Mouse (Mus musculus): ENCODE results near the gene Rbms1.
A peak's percentile ranks its signal among the peaks of the same experiment; 100 is the strongest.

Gene Rbms1

DNA sequence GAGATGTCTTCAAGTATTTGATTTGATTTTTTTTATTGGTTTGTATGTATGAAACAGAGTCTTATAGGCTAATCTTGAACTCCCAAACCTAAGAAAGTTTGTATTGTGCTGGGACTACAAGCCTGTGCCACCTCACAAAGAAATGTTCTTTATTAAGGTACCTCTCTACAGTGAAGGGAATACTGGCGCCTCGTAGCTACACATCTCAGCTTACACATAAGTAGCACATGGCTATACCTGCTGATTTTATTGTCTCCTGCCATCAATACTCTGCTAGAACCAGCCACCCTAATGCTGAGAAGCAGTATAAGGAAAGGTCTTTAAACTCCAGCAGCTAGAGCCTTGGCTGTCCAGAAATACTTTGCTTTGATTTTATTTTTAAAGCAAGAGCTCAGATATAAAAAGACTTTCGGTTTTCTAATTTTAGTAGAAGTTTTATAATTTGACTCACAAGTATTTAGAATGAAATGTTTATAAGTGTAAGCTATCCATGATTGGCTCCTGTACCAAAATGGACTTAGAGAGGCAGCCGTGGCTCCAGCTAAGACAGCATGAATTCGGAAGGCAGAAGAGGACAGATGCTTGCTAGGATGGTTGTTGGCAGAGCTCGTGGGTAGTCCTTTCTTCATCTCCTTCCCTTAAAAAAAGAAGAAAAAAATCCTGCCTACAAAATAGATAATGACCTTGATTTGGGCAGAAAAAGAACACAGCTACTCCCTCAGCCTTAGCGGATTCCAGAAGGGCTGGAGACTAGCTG is 48.3 kb downstream of the Rbms1 start:
- DNase-seq = no peak

DNA sequence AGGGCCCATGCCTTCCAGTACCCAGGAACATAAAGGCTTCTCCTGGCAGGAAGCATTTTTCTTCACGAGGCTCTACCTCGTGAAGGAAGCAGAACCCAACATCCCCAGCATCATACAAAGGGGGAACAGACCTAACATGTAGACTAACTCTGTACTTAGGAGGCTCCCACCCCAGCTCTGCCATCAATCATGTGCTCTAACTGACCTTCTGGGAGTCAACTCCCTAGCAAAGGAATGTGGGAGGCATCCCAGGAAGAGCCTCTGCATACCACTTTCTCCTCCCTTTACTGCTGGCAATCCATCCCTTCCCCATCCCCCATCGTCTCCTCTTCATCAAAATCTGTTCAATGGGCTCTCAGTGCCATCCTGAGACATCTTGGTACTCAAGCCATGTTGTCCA is 49.7 kb downstream of the Rbms1 start:
- no peak for DNase-seq

DNA sequence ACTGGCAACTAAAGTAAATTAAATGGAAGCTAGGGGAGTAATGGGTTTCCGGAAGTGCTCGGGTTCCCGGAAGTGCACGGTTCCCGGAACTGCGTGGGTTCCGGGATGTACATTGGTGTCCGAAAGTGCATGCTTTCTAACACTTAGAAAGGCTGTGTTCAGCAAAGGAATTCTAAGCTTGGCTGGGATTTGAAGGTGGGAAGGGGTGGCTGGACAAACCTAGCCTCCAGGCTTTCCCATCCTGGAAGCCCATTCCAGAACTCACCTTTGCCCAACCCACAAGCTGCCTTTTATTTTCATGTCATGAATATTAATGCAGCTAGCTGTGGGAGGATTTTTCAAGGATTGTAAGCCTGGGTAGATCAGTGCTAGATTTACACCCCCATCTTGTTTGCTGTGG is 51.3 kb downstream of the Rbms1 start:
- DNase-seq = no peak

GRCm38 (mm10) chr2:60910820-60911219 is 52.2 kb downstream of the Rbms1 start:
- DNase-seq = peak; percentile 38 to 40

DNA sequence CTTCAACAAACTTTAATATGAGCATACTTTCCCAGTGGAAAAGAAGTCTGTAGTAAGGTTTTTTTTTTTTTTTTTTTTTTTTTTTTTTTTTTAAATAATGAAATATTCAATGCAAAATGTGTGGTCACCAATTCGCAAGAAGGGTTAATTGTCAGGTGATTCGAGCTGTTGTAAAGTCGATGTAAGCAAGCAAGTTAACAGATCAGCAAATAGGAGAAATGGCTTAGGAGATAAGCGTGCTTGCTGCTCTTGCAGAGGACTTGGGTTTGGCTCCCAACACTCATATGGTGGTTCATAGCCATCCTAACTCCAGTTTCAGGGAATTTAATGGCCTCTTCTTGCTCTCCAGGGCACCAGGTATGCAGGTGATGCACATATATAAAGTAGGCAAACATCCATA is 54.4 kb downstream of the Rbms1 start:
- DNase-seq = no peak

GRCm38 (mm10) chr2:60908116-60908515 is 54.9 kb downstream of the Rbms1 start:
- no peak for DNase-seq

DNA sequence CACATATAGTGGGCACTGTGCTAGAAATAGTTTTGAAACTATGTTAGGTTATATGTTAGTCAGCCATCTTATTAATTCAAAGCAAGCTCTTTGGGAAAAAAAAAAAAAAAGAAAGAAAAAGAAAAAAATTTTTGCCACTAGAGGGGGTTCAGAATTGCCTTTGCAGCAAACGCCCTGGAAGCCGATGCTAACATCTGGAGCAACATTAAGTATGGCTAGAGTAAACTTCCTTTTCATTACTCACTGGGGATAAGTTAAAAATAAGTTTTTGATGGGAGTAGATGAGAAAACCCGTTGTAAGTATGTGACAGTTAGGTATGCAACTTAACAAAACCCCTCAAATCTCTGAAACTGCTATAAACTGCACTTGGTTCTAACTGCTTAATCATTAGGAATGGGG is 57.7 kb downstream of the Rbms1 start:
- DNase-seq = no peak

GRCm38 (mm10) chr2:60904141-60904540 is 58.9 kb downstream of the Rbms1 start:
- DNase-seq = no peak

GRCm38 (mm10) chr2:60903535-60903934 is 59.5 kb downstream of the Rbms1 start:
- no peak for DNase-seq

- DNase-seq = no peak
Measured at GRCm38 (mm10) chr2:60902446-60903137, 60.4 kb downstream of the Rbms1 start.

GRCm38 (mm10) chr2:60901511-60901951 is 61.5 kb downstream of the Rbms1 start:
- no peak for DNase-seq

DNA sequence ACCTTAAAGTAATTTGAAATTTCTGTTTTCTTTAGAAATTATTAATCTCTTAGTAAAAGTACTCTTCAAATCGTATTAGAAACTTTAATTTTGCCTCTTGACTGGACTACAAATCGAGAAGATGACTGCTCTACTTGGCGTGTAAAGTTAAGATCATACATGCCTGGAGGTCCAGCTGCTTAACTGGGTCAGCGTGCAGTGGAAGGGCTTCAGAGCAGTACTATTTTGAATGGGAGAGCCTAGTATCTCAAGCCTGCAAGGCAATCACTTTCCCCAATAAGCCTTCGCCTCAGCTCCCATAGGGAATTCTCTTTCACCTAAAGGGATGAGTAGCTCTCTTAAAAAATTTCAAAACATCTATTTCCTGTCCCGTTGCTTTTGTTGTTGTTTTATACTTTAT is 62.0 kb downstream of the Rbms1 start:
- DNase-seq = no peak

DNA sequence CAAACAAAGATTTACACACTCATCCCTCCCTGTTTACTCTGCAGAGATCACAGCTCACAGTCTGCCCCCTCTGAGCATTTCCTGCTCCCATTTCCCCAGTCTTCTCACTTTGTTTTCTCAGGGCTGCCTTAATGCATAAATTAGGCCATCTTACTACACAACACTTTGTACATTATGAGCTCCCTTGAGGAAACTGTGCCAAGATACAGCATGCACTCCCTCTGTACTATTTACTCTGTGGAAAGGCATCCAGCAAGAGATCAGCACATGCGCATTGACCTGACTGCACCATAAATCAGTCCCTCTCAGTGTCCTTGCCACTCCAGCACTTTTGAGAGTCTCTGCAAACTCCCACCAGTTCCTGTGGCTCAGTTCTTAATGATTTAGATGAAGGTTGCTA is 70.0 kb downstream of the Rbms1 start:
- no peak for DNase-seq

DNA sequence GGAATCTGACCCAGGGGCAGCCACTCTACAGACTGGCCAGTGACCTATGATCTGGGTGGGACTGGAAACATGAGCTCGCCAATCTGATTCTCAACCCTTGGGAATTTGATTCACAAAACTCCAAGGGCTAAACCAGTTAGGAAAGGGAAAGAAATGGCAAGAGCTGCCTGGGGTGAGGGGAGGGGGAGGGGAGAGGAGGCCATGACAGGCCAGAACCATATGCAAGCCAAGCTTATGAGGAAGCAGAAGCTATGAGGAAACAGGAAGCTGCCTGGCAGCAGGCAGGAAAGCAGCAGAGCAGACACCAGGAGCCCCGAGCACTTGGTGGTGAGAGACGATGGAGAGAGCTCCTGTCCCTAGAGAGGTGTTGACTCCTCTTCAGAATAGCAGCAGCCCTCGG is 79.1 kb downstream of the Rbms1 start:
- no peak for DNase-seq

DNA sequence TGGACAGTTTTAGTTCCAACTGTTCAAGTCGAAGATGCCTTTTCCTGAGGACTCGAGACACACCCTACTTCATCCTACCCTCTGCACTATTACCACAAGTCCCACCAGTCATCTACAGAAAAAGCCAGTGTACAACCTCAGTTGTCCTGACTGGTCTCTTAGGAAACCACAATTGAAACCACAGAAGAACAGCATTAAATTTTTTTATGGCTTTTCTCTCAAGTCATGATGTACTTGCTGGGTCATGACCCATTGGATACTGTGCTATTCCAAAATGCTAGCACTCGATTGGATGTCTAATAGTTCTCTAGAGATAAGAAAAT is 80.0 kb downstream of the Rbms1 start:
- no peak for DNase-seq

- no peak for DNase-seq
Measured at GRCm38 (mm10) chr2:60882202-60883042, 80.6 kb downstream of the Rbms1 start.

- DNase-seq = no peak
Measured at GRCm38 (mm10) chr2:60881571-60882041, 81.4 kb downstream of the Rbms1 start.

DNA sequence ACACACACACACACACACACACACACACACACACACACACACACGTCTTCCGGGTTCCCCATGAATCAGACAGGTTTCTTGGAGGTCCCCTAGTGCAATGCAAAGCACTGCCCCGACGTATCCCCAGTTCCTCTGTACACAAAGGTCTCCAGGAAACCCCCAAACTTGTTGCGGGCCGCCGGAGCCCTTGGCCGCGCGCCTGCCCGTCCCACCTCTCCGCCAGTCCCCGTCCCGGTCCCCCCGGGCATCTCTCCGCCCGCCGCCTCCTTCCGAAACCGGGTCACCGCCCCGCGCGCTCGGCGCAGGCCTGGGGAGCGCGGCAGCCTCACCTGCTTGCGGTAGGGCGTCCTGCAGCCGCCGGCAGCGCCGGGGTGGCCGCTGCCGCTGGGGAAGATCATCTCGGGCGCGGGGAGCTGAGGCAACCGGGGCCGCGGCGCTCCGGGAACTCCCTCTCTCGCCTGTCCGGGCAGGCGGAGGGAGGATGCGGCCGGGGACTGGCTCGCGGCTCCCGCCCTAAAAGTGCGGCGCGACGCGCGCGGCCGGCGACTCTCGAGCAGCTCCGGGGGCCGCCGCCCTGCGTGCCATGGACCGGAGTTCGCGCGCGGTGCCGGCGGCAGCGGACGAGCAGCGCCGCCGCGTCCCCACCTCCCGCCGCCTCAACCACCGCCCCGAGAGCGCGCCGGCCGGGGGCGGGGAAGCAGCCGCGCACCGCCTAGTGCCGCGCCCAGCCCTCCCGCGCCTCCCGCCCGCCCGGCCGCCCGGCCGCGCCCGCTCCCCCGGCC is 82.0 kb downstream of the Rbms1 start:
- DNase-seq = peak; percentile 52 to 63

DNA sequence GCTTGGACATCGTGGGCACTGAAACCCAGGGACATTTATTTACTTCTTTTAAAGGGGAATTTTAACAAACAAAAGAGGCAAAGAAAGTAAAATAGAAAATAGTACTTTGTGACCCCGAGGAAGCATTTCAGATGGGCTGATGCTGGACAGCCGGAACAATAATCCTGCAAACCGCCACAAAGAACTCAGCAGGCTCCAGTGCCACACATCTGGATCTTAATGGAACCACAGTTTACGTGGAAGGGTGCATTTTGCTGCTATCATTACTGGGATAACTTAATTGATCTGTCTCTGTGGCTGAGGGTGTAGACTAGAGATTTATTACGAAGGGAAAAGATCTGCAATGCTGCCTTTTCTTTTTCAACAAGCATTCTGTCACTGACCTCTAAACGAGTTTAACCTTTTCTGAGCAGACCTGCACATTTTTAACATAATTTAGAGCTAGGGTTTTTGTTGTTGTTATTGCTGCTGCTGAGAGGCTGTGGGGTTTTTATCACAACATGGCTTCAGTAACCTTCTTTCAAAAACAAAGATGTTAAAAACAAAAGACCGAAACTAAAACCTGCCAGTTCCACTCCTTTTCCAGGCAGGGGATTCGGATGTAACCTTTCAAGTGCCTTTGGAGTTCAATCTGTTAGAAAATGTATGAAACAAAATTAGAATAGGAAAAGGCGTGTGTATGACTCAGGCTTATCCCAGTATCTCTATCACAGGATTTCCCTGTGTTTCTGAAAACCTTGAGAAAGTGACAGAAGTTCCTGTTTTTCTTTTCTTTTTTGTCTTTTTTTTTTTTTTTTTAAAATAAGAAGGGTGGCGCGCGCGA is 82.8 kb downstream of the Rbms1 start:
- DNase-seq = no peak

- DNase-seq = no peak
Measured at GRCm38 (mm10) chr2:60879141-60879818, 83.7 kb downstream of the Rbms1 start.

All from cerebellum, postnatal 36 days (tissue).